Mouse (Mus musculus): ENCODE measurements around the gene Ckmt2. TPM values are rescaled to one million over a fixed set of nuclear protein-coding genes. Genes with fewer than 3 reads are reported as not detected.

Ckmt2 gene
- polyA plus RNA-seq, 1 experiment from 2014 or later, result 0.33 TPM

DNA sequence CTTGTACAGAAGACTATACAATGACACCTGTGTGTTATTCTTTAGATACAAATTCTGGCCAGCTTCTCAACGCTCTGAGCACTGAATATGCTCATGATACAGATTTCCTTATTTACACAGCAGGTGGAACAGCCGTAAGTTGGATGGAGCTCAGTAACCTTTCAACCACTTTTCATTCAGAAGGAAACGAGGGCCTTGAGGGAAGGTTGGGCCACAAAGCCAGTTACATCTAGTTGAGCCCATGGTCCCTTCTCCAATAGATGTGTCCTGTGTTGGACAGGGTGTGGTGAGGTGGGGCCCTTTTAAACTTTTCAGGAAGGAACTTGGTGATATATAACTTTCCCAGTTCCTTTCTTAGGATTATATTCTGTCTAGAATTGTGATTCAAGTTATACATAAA, 22.3 kb downstream of the Ckmt2 start:
- TF ChIP-seq EP300 (IDR thresholded peaks at IDR 0.05; ENCODE audit: low read depth) (no peak), CTCF (IDR thresholded peaks at IDR 0.05; ENCODE audit: low read depth) (no peak)
- DNase-seq (no peak), ATAC-seq (no peak)
- Histone ChIP-seq H3K27me3 (ENCODE audit: insufficient read depth, low read length) (no peaks in the 10 kb centered on the region), H3K9ac (replicated peaks) (no peak overlapping the region), H3K27ac (ENCODE audit: low read depth) (no peak overlapping the region), H3K4me2 (ENCODE audit: low read depth, low read length) (no peak overlapping the region), H3K9me3 (ENCODE audit: low read length) (no peaks in the 10 kb centered on the region), H3K4me1 (ENCODE audit: insufficient read depth) (no peaks in the 10 kb centered on the region), H3K4me3 (ENCODE audit: low read depth, low read length) (no peak overlapping the region), H3K36me3 (replicated peaks; ENCODE audit: insufficient read depth, low read length) (no peaks in the 10 kb centered on the region)
- WGBS (ENCODE audit: insufficient replicate concordance), result 65% methylated on average over 3 of the region's 3 CpGs

DNA sequence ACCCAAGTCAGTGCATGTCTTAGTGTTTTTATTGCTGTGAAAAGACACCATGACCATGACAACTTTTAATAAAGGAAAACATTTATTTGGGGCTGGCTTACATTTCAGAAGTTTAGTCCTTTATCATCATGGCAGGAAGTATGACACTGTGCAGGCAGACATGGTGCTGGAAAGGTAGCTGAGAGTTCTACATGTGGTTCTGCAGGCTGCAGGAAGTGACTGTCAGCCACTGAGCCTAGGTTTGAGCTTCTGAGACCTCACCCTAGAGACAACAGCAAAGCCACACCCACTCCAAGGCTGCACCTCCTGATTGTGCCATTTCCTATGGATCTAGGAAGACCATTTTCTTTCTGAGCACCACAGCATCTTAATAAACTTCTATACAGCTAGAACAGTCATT, 48.8 kb downstream of the Ckmt2 start:
- ATAC-seq (no peak), DNase-seq (no peak)
- Histone ChIP-seq H3K27ac (ENCODE audit: low read depth) (no peak overlapping the region), H3K9ac (replicated peaks) (no peak overlapping the region), H3K4me3 (ENCODE audit: low read depth, low read length) (no peak overlapping the region), H3K36me3 (replicated peaks; ENCODE audit: insufficient read depth, low read length) (no peaks in the 10 kb centered on the region), H3K9me3 (ENCODE audit: low read length) (no peaks in the 10 kb centered on the region), H3K27me3 (ENCODE audit: insufficient read depth, low read length) (no peaks in the 10 kb centered on the region), H3K4me1 (ENCODE audit: insufficient read depth) (no peaks in the 10 kb centered on the region), H3K4me2 (ENCODE audit: low read depth, low read length) (no peak overlapping the region)
- TF ChIP-seq EP300 (IDR thresholded peaks at IDR 0.05; ENCODE audit: low read depth) (no peak), CTCF (IDR thresholded peaks at IDR 0.05; ENCODE audit: low read depth) (no peak)

DNA sequence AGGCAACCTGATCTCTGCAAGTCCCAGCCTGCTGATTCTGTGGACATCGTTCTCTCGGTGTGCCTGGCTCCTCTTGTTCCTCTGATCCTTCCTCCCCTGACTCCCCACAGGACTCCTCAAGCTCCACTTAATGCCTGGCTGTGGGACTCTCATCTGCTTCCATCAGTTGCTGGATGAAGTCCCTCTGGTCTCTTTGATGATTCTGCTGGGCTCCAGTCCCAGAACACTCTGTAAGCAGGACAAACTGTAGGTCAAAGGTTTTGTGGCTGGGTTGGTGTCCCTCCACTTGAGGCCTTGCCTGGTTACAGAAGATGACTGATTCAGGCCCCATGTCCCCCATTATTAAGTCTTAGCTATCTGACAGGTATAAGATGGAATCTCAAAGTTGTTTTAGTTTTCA, 50.6 kb downstream of the Ckmt2 start:
- TF ChIP-seq CTCF (IDR thresholded peaks at IDR 0.05; ENCODE audit: low read depth) (no peak), EP300 (IDR thresholded peaks at IDR 0.05; ENCODE audit: low read depth) (no peak)
- DNase-seq (no peak), ATAC-seq (no peak)
- H3K4me2 ChIP-seq (ENCODE audit: low read depth, low read length), result no peak overlapping the region
- no peaks in the 10 kb centered on the region for H3K4me1 ChIP-seq (ENCODE audit: insufficient read depth)
- no peaks in the 10 kb centered on the region for H3K9me3 ChIP-seq (ENCODE audit: low read length)
- no peak overlapping the region for H3K9ac ChIP-seq (replicated peaks)
- 73% methylated on average over 2 of the region's 2 CpGs for WGBS (ENCODE audit: insufficient replicate concordance)
- H3K4me3 ChIP-seq (ENCODE audit: low read depth, low read length), result no peak overlapping the region
- no peak overlapping the region for H3K27ac ChIP-seq (ENCODE audit: low read depth)
- no peaks in the 10 kb centered on the region for H3K27me3 ChIP-seq (ENCODE audit: insufficient read depth, low read length)
- H3K36me3 ChIP-seq (replicated peaks; ENCODE audit: insufficient read depth, low read length), result no peaks in the 10 kb centered on the region

DNA sequence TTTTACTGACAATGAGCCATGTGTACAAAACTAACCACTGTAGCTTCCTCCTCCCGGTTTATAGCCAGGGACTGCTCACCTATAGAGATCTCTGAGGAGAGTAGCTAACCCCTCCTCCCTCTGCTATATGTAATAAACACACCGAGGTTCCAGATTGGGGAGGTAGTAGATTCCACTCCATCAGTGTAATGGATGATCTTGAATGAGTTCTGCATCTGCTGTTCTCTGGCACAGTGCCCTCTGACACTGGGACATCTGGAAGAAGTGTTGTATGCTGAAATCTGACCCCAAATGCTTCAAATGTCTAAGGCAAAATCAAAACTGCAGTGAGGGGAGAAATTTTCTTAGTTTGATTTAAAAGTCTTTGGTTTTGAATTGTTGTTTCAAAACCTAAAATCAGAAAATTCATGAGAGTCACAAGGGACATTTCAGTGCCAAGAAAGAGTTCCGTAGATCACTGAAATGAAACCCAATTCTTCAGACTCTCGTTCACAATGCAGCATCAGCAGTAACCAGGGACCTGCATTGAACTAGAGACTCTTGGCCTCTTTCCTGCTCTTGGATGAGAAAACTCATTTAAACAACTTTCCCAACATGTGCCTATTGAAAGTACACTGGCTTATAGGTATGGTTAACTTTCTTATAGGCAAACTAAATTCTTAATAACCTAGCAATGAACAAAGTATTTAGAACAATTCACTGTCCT, 51.7 kb downstream of the Ckmt2 start:
- Histone ChIP-seq H3K4me2 (ENCODE audit: low read depth, low read length) (no peak overlapping the region), H3K4me1 (ENCODE audit: insufficient read depth) (no peaks in the 10 kb centered on the region), H3K36me3 (replicated peaks; ENCODE audit: insufficient read depth, low read length) (no peaks in the 10 kb centered on the region), H3K27me3 (ENCODE audit: insufficient read depth, low read length) (no peaks in the 10 kb centered on the region), H3K27ac (ENCODE audit: low read depth) (no peak overlapping the region), H3K4me3 (ENCODE audit: low read depth, low read length) (no peak overlapping the region), H3K9me3 (ENCODE audit: low read length) (no peaks in the 10 kb centered on the region), H3K9ac (replicated peaks) (no peak overlapping the region)
- DNase-seq, result no peak
- ATAC-seq, result no peak
- TF ChIP-seq CTCF (IDR thresholded peaks at IDR 0.05; ENCODE audit: low read depth), result no peak
- no peak for TF ChIP-seq EP300 (IDR thresholded peaks at IDR 0.05; ENCODE audit: low read depth)
- WGBS (ENCODE audit: insufficient replicate concordance), result 73% methylated on average over 4 of the region's 4 CpGs

DNA sequence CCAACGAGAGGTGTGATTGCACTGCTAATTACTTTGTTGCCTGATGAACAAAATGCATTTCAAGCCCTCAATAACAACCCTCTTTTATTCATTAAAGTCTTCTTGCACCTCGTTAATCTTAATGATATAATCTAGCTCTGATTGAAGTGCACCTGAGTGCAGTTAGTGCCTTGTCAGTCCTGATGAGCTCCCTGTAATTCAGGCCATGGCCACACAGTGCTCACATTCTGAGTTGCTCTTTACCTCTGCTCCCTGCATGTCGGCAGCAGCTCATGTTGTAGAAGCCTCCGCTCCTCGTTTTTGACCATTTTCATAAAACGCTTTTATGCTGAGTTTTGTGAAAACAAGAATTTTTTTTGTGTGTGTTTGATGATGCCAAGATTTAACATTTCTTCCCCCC, 53.0 kb downstream of the Ckmt2 start:
- 78% methylated on average over 6 of the region's 6 CpGs for WGBS (ENCODE audit: insufficient replicate concordance)

DNA sequence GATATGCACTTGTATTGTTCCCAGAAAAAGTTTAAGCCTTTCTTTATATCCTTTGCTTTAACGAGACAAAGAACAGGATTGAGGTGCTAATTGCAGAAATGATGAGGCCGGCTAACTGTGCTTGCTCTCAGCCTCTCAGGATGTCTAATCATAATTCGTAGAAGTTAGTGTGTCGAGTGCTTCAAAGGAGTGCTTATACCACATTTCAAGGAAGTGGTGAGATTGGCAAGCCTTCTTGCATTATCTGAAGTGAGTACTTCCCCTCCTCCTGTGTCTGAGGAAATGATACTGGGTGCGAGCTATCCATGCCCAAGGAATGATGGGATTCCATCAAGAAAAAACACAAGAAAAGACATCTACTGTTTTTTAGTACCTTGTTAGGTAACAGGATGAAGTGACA, 62.0 kb downstream of the Ckmt2 start:
- Histone ChIP-seq H3K36me3 (replicated peaks; ENCODE audit: insufficient read depth, low read length) (no peaks in the 10 kb centered on the region), H3K4me1 (ENCODE audit: insufficient read depth) (no peaks in the 10 kb centered on the region), H3K27me3 (ENCODE audit: insufficient read depth, low read length) (no peaks in the 10 kb centered on the region), H3K4me3 (ENCODE audit: low read depth, low read length) (no peak overlapping the region), H3K27ac (ENCODE audit: low read depth) (no peak overlapping the region), H3K4me2 (ENCODE audit: low read depth, low read length) (no peak overlapping the region), H3K9ac (replicated peaks) (no peak overlapping the region), H3K9me3 (ENCODE audit: low read length) (no peaks in the 10 kb centered on the region)
- 69% methylated on average over 5 of the region's 5 CpGs for WGBS (ENCODE audit: insufficient replicate concordance)
- TF ChIP-seq CTCF (IDR thresholded peaks at IDR 0.05; ENCODE audit: low read depth) (no peak), EP300 (IDR thresholded peaks at IDR 0.05; ENCODE audit: low read depth) (no peak)
- ATAC-seq, result no peak
- no peak for DNase-seq

More for the DNA sequence above, 53.0 kb downstream of the Ckmt2 start:
- DNase-seq (no peak), ATAC-seq (no peak)
- Histone ChIP-seq H3K4me3 (ENCODE audit: low read depth, low read length) (no peak overlapping the region), H3K4me1 (ENCODE audit: insufficient read depth) (no peaks in the 10 kb centered on the region), H3K4me2 (ENCODE audit: low read depth, low read length) (no peak overlapping the region), H3K27ac (ENCODE audit: low read depth) (no peak overlapping the region), H3K36me3 (replicated peaks; ENCODE audit: insufficient read depth, low read length) (no peaks in the 10 kb centered on the region), H3K9me3 (ENCODE audit: low read length) (no peaks in the 10 kb centered on the region), H3K9ac (replicated peaks) (no peak overlapping the region), H3K27me3 (ENCODE audit: insufficient read depth, low read length) (no peaks in the 10 kb centered on the region)
- TF ChIP-seq EP300 (IDR thresholded peaks at IDR 0.05; ENCODE audit: low read depth) (no peak), CTCF (IDR thresholded peaks at IDR 0.05; ENCODE audit: low read depth) (no peak)
